Mouse (Mus musculus) spleen, adult 18-20 months (tissue): ENCODE measurements around the gene Popdc3.
"Not testable (repeated sequence)": the region's sequence is repeated elsewhere in the genome, so short reads cannot be mapped to it uniquely, and the experiment has no call there.

ENCODE experiments used
- DNase-seq, 2 experiments: peaks; one replicate each; pipeline ENCODE4 v3.0.0; 2022; ENCODE audit warnings: mixed read lengths in 2 of 2

Popdc3 gene

GRCm38 (mm10) chr10:45204582-45204981, 26.7 kb downstream of the Popdc3 start:
- no peak for DNase-seq

- DNase-seq, result no peak
Measured at GRCm38 (mm10) chr10:45210201-45210600, 32.3 kb downstream of the Popdc3 start.

- no peak for DNase-seq
Measured at GRCm38 (mm10) chr10:45216676-45217075, 38.8 kb downstream of the Popdc3 start.

GRCm38 (mm10) chr10:45229954-45230353, 52.1 kb downstream of the Popdc3 start:
- no peak for DNase-seq

- no peak for DNase-seq
Measured at GRCm38 (mm10) chr10:45233351-45233750, 55.5 kb downstream of the Popdc3 start.

- no peak for DNase-seq
Measured at GRCm38 (mm10) chr10:45236304-45236703, 58.4 kb downstream of the Popdc3 start.

- DNase-seq, result no peak
Measured at GRCm38 (mm10) chr10:45237492-45237891, 59.6 kb downstream of the Popdc3 start.

- no peak for DNase-seq
Measured at GRCm38 (mm10) chr10:45260477-45260876, 82.6 kb downstream of the Popdc3 start.

- DNase-seq, result no peak
Measured at GRCm38 (mm10) chr10:45262126-45262525, 84.2 kb downstream of the Popdc3 start.

GRCm38 (mm10) chr10:45276499-45276898, 98.6 kb downstream of the Popdc3 start:
- no peak for DNase-seq

- DNase-seq, result no peak
Measured at GRCm38 (mm10) chr10:45276995-45277394, 99.1 kb downstream of the Popdc3 start.

- DNase-seq, result no peak
Measured at GRCm38 (mm10) chr10:45285651-45286050, 107.8 kb downstream of the Popdc3 start.

- no peak for DNase-seq
Measured at GRCm38 (mm10) chr10:45288351-45288750, 110.5 kb downstream of the Popdc3 start.

GRCm38 (mm10) chr10:45289218-45290105, 111.6 kb downstream of the Popdc3 start:
- no peak for DNase-seq

GRCm38 (mm10) chr10:45290618-45291017, 112.7 kb downstream of the Popdc3 start:
- no peak for DNase-seq

- not testable (repeated sequence) for DNase-seq
Measured at GRCm38 (mm10) chr10:45292159-45292558, 114.3 kb downstream of the Popdc3 start.

- no peak for DNase-seq
Measured at GRCm38 (mm10) chr10:45295093-45295492, 117.2 kb downstream of the Popdc3 start.

- no peak for DNase-seq
Measured at GRCm38 (mm10) chr10:45298503-45298902, 120.6 kb downstream of the Popdc3 start.

- no peak for DNase-seq
Measured at GRCm38 (mm10) chr10:45299509-45299908, 121.6 kb downstream of the Popdc3 start.

GRCm38 (mm10) chr10:45303315-45304036, 125.6 kb downstream of the Popdc3 start:
- no peak for DNase-seq

GRCm38 (mm10) chr10:45305173-45305572, 127.3 kb downstream of the Popdc3 start:
- no peak for DNase-seq

GRCm38 (mm10) chr10:45311129-45311528, 133.2 kb downstream of the Popdc3 start:
- DNase-seq, result no peak

GRCm38 (mm10) chr10:45311624-45312023, 133.7 kb downstream of the Popdc3 start:
- DNase-seq, result no peak

GRCm38 (mm10) chr10:45314865-45315264, 137.0 kb downstream of the Popdc3 start:
- no peak for DNase-seq
